Mouse (Mus musculus): Measurements from ENCODE around the gene Gm10750. TPM values are rescaled to one million over a fixed set of nuclear protein-coding genes. Genes with fewer than 3 reads are reported as not detected.
"Not testable (repeated sequence)": the region's sequence is repeated elsewhere in the genome, so short reads cannot be mapped to it uniquely, and the experiment has no call there.

Gene Gm10750
- total RNA-seq (2015; ENCODE audit: low replicate concordance): not detected in 2 replicates
- total RNA-seq (2017; ENCODE audit: low replicate concordance): not detected in 2 replicates

GRCm38 (mm10) chr2:149017137-149017536 lies at the start of gene Gm10750:
Gene Gm10750 (minus strand): TSS chr2:149017237.
- ATAC-seq (replicated peaks; ENCODE audit: low FRiP score, poor library complexity, severe bottlenecking): not testable (repeated sequence)

GRCm38 (mm10) chr2:149004826-149005225 lies 12.2 kb downstream of the Gm10750 start:
- ATAC-seq (replicated peaks; ENCODE audit: low FRiP score, poor library complexity, severe bottlenecking): no peak

GRCm38 (mm10) chr2:149003151-149003550 lies 13.9 kb downstream of the Gm10750 start, which contains the start of gene Gm1330:
Gene Gm1330 (minus strand): TSS chr2:149003251.
- no peak for ATAC-seq (replicated peaks; ENCODE audit: low FRiP score, poor library complexity, severe bottlenecking)

GRCm38 (mm10) chr2:148995133-148995532 lies 21.9 kb downstream of the Gm10750 start:
- no peak for ATAC-seq (replicated peaks; ENCODE audit: low FRiP score, poor library complexity, severe bottlenecking)

Other genes starting within 250 kb of the Gm10750 start
- not detected in 2 replicates for gene Cst11, start 245.7 kb downstream of the Gm10750 start, total RNA-seq (2015; ENCODE audit: low replicate concordance)
- gene Cst11, start 245.7 kb downstream of the Gm10750 start, total RNA-seq (2017; ENCODE audit: low replicate concordance): not detected in 2 replicates
- not detected in 2 replicates for gene 8030411F24Rik, start 235.2 kb downstream of the Gm10750 start, total RNA-seq (2015; ENCODE audit: low replicate concordance)
- gene 8030411F24Rik, start 235.2 kb downstream of the Gm10750 start, total RNA-seq (2017; ENCODE audit: low replicate concordance): not detected in 2 replicates
- not detected in 2 replicates for gene Cst12, start 227.9 kb downstream of the Gm10750 start, total RNA-seq (2015; ENCODE audit: low replicate concordance)
- gene Cst12, start 227.9 kb downstream of the Gm10750 start, total RNA-seq (2017; ENCODE audit: low replicate concordance): not detected in 2 replicates
- gene Cst8, start 218.5 kb downstream of the Gm10750 start, total RNA-seq (2015; ENCODE audit: low replicate concordance): not detected in 2 replicates
- not detected in 2 replicates for gene Cst8, start 218.5 kb downstream of the Gm10750 start, total RNA-seq (2017; ENCODE audit: low replicate concordance)
- gene Cst13, start 197.2 kb downstream of the Gm10750 start, total RNA-seq (2015; ENCODE audit: low replicate concordance): not detected in 2 replicates
- gene Cst13, start 197.2 kb downstream of the Gm10750 start, total RNA-seq (2017; ENCODE audit: low replicate concordance): not detected in 2 replicates
- not detected in 2 replicates for gene Cst9, start 182.1 kb downstream of the Gm10750 start, total RNA-seq (2015; ENCODE audit: low replicate concordance)
- not detected in 2 replicates for gene Cst9, start 182.1 kb downstream of the Gm10750 start, total RNA-seq (2017; ENCODE audit: low replicate concordance)
- gene 9230104L09Rik, start 152.2 kb downstream of the Gm10750 start, total RNA-seq (2015; ENCODE audit: low replicate concordance): not detected in 2 replicates
- not detected in 2 replicates for gene 9230104L09Rik, start 152.2 kb downstream of the Gm10750 start, total RNA-seq (2017; ENCODE audit: low replicate concordance)
- 130 and 133 TPM in 2 replicates for gene Cst3, start 141.5 kb downstream of the Gm10750 start, total RNA-seq (2015; ENCODE audit: low replicate concordance)
- 37.9 and 71.9 TPM in 2 replicates for gene Cst3, start 141.5 kb downstream of the Gm10750 start, total RNA-seq (2017; ENCODE audit: low replicate concordance)
- not detected in 2 replicates for gene Gm1330, start 14.0 kb downstream of the Gm10750 start, total RNA-seq (2015; ENCODE audit: low replicate concordance)
- gene Gm1330, start 14.0 kb downstream of the Gm10750 start, total RNA-seq (2017; ENCODE audit: low replicate concordance): not detected in 2 replicates

Measured in erythroid progenitor cell, adult 5-6 weeks (primary cell).